Mouse (Mus musculus) liver, adult 2 months (tissue): ENCODE results near the gene Rdh16. TPM values are rescaled to one million over a fixed set of nuclear protein-coding genes. Genes with fewer than 3 reads are reported as not detected.

Experiments used
- DNase-seq: peaks from one replicate; pipeline ENCODE4 v3.0.0-alpha.2; 2011; ENCODE audit warnings: low read depth, low spot score; ENCODE audit errors: extremely low read depth
- H3K27ac ChIP-seq: fragments of 200-500 bp; replicated peaks from 2 replicates; pipeline ENCODE4 v1.5.1; 2012; ENCODE audit warnings: low read depth, mild to moderate bottlenecking, control low read depth, inconsistent platforms, low read length; ENCODE audit not compliant: insufficient read depth
- H3K27me3 ChIP-seq: fragments of 200-500 bp; 2 replicates; pipeline ENCODE4 v1.6.1; 2012; ENCODE audit warnings: mild to moderate bottlenecking, moderate library complexity, low read length, inconsistent platforms; ENCODE audit not compliant: control insufficient read depth, insufficient read depth
- H3K36me3 ChIP-seq: fragments of 200-500 bp; 2 replicates; pipeline ENCODE4 v1.6.1; 2012; ENCODE audit warnings: low read length, inconsistent platforms; ENCODE audit not compliant: control insufficient read depth, insufficient read depth
- H3K4me1 ChIP-seq: fragments of 200-500 bp; 2 replicates; pipeline ENCODE4 v1.6.1; 2011; ENCODE audit warnings: low read length; ENCODE audit not compliant: control insufficient read depth, insufficient read depth
- H3K4me3 ChIP-seq: fragments of 200-500 bp; 2 replicates; pipeline ENCODE4 v1.5.1; 2011; ENCODE audit warnings: low read depth, mild to moderate bottlenecking, control low read depth, low read length, moderate library complexity; ENCODE audit not compliant: insufficient read depth
- H3K79me2 ChIP-seq: fragments of 200-500 bp; 2 replicates; pipeline ENCODE4 v1.6.1; 2012; ENCODE audit warnings: inconsistent platforms, mild to moderate bottlenecking, low read length, moderate library complexity; ENCODE audit not compliant: control insufficient read depth, insufficient read depth
- H3K9ac ChIP-seq: fragments of 200-500 bp; 2 replicates; pipeline ENCODE4 v1.6.1; 2012; ENCODE audit warnings: low read depth, mild to moderate bottlenecking, control low read depth, inconsistent platforms, low read length
- CTCF ChIP-seq: fragments of 200-500 bp; IDR thresholded peaks from 2 replicates; pipeline ENCODE4 v1.5.1; 2011; ENCODE audit warnings: low read depth, low read length, control low read depth
- POLR2A ChIP-seq: fragments of 200-500 bp; IDR thresholded peaks from 2 replicates; pipeline ENCODE4 v1.6.1; 2011; ENCODE audit warnings: low read length, control low read depth; ENCODE audit not compliant: insufficient read depth; ENCODE audit errors: extremely low read depth
- WGBS: fragments of 180-500 bp; shearing (Covaris S2); methylation state at CpG from one replicate; pipeline ENCODE4 v1.1.7; 2018; 5-methylcytosine and 5-hydroxymethylcytosine counted together
- polyA plus RNA-seq: library from polyadenylated mRNA; depleted of rRNA; stranded (reverse); fragments of >200 nt; gene quantifications from 2 replicates; pipeline ENCODE4 v1.2.3, GENCODE M21; 2012; rRNA removed
- total RNA-seq: library from RNA; depleted of rRNA; stranded (reverse); fragments of >200 nt; gene quantifications from 2 replicates; pipeline ENCODE4 v1.2.3, GENCODE M21; 2014; rRNA removed

Rdh16 gene
- total RNA-seq (74.0 and 111 TPM in 2 replicates), polyA plus RNA-seq (43.8 and 55.8 TPM in 2 replicates)

DNA sequence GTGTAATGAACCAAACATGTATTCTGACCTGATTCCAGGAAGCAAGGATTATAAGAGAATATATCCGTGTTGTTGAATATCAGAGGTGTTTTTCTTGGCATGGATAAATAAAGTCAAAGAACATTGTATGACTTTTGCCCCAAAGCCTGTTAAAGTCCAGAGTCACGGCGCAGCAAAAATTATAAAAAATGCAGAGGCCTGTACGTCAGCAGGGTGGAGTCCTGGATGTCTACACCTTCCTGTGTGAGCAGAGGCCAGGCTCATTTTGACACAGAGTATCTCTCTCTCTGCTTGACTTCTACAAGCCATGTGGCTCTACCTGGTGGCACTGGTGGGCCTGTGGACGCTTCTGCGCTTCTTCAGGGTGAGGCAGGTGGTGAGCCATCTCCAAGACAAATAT is at the start of gene Rdh16:
TSS of gene Rdh16 (plus strand) at position 262 of the 400 bp plus-strand sequence.
- H3K9ac ChIP-seq = peak within 1 kb of the TSS; percentile 78
- H3K79me2 ChIP-seq = no peaks in the 10 kb centered on the region; the same call in 1 of the 2 replicates
- DNase-seq = peak; percentile 96
- TF ChIP-seq POLR2A (0 out of 2 replicates have a peak, but pooled peaks have one; percentile 33), CTCF (no peak)
- H3K36me3 ChIP-seq = 0 out of 2 replicates have a peak, but pooled peaks cover 2% of the 10 kb centered on the region
- H3K27ac ChIP-seq = peak within 1 kb of the TSS; percentile 92
- no peaks in the 10 kb centered on the region for H3K27me3 ChIP-seq
- 35% methylated on average over 6 of the region's 6 CpGs for WGBS
- peaks cover 18% of the 10 kb centered on the region for H3K4me1 ChIP-seq
- peak within 1 kb of the TSS; percentile 59 for H3K4me3 ChIP-seq

DNA sequence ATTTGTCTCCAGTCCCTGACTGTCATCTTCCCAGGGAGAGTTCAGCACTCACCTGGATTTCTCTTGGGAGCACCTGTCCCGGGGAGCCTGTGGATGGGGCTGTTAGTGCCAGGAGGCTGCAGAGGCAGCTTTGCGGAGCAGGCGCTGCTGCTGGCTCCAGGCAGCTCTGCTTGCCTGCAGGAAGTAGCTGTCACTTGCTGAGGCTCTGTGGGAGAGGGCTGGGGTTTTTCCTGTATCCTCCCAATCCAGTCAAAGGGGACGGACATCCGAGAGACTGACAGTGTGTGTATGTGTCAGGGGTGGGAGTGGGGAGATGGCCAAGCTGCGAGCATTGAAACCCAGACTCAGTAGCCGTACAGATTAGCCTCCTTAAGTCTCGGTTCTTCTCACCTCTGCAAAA is 49.4 kb upstream of the Rdh16 start, which contains the start of gene Gpr182:
TSS of gene Gpr182 (minus strand) at position 185 of the 400 bp plus-strand sequence.
- TF ChIP-seq POLR2A = peak; percentile 41; the same call in 1 of the 2 replicates
- TF ChIP-seq CTCF = no peak
- Histone ChIP-seq H3K9ac (peak within 1 kb of the TSS; percentile 55), H3K79me2 (no peaks in the 10 kb centered on the region; the same call in 1 of the 2 replicates), H3K27ac (peak within 1 kb of the TSS; percentile 68), H3K4me1 (peaks cover 29% of the 10 kb centered on the region), H3K27me3 (no peaks in the 10 kb centered on the region), H3K36me3 (peaks cover 4% of the 10 kb centered on the region; the same call in 1 of the 2 replicates), H3K4me3 (peak within 1 kb of the TSS; percentile 58)
- peak; percentile 33 for DNase-seq
- 65% methylated on average over 8 of the region's 8 CpGs for WGBS

DNA sequence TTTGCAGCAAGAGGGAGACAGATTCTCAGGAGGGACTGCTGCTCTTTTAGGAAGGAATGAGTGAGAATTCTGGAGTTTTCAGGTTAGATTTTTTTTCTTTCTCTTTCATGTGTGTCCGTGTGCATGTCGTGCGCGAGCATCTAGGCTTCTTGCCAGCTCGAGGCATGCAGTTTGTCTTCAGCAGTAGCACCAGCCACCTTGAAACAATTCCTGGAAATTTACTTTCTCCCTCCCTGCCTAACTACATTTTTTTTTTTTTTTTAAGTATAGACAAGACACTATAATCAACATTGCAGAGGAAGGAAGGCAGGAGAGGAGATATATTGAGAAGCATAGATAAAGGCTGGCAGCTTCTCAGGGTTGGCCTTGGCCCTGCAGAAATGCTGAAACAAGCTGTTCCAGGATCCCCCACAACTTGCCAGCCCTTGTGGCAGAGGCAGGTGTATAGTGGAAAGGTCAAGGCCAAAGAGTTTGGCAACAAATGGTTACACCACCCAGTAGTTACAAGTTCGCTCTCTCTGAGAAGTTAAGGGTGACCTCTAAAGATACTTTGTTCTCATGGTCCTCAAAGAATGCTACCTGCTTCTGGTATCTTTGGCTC is 46.3 kb upstream of the Rdh16 start:
- Histone ChIP-seq H3K27ac (peak overlapping the region; percentile 91), H3K79me2 (no peaks in the 10 kb centered on the region), H3K9ac (peak overlapping the region; percentile 3; the same call in 1 of the 2 replicates), H3K4me1 (peaks cover 31% of the 10 kb centered on the region), H3K36me3 (no peaks in the 10 kb centered on the region), H3K27me3 (no peaks in the 10 kb centered on the region), H3K4me3 (no peak overlapping the region)
- DNase-seq = peak; percentile 96
- TF ChIP-seq CTCF = no peak
- no peak for TF ChIP-seq POLR2A
- 15% methylated on average over 6 of the region's 6 CpGs for WGBS

DNA sequence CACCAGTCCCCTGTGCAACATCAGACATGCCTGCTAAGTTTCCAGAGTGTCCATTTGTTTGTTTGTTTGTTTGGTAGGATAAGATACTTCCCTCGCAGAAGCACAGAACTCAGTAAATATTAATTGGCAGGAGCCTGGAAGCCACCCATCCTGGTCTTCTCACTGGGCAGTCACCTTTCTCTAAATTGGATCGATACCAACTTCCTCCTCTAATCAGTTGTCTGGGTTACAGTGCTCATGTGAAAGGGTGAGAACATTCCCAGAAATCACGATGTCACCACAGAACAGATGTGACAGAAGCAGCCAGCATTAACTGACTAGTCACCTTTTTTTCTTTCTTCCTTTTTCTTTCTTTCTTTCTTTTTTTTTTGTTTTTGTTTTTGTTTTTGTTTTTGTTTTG is 45.7 kb upstream of the Rdh16 start:
- Histone ChIP-seq H3K27me3 (no peaks in the 10 kb centered on the region), H3K36me3 (no peaks in the 10 kb centered on the region), H3K79me2 (no peaks in the 10 kb centered on the region), H3K9ac (no peak overlapping the region; the same call in 1 of the 2 replicates), H3K4me3 (no peak overlapping the region), H3K4me1 (peaks cover 27% of the 10 kb centered on the region), H3K27ac (peak overlapping the region; percentile 91)
- WGBS = 3% methylated on average over 3 of the region's 3 CpGs
- TF ChIP-seq CTCF (no peak), POLR2A (no peak)
- DNase-seq = peak; percentile 95

DNA sequence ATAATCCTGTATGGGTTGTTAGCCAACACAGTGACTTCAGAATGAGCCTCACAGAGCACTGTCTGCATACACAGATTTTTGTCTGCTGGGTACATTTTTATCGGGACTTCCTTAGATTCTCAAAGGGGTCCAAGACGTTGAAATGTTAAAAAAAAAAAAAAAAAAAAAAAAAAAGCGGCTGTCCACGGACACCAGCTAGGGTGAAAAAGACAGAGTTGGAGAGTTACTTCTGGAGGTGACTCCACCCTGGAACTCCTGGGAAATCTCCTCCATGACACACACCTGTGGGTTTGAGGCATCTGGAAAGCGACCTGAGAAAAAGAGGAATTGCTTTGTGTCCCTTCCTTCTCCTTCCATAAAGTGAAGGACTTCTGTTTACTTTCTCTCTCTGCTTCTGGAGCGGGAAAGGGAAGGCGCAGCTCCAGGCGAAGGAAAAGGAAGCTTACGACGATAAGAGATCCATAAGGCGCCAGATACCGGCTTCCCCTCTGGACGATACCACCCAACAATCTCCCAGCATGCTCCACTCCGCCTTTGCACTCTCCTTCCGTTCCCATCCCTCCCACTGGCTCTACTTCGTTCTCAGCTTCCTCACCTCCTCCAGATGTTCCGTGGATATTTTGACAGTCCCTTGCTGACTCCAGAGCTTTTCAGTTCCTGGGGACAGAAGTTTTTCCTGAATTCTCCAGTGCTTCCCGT is 45.0 kb upstream of the Rdh16 start:
- Histone ChIP-seq H3K36me3 (no peaks in the 10 kb centered on the region), H3K27ac (peak overlapping the region; percentile 71), H3K4me1 (peaks cover 27% of the 10 kb centered on the region), H3K9ac (no peak overlapping the region), H3K27me3 (no peaks in the 10 kb centered on the region), H3K79me2 (no peaks in the 10 kb centered on the region), H3K4me3 (no peak overlapping the region)
- TF ChIP-seq CTCF = no peak
- TF ChIP-seq POLR2A = no peak
- DNase-seq = peak; percentile 40
- 48% methylated on average over 18 of the region's 18 CpGs for WGBS
